In the genomic region with DNA sequence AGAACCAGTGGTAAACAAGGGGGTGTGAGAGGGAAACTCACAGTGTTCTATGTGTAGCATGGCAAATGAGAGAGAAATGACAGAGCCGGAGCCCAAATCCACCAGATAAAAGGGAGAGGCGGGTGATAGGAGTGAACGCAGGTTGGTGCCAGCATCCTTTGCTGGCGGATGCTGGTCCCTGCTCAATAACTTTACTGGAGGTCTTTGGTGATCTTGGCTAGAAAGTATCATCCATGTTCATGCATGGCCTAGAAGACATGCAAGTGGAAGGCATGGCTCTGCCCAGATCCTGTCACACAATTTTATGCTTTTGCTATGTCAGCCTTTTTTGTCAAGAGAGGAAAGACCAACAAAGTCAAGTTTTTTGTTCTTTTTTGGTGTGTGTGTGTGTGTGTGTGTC, we compare ENCODE assay signal across 25 mouse cellular contexts. TPM values are rescaled to one million over a fixed set of nuclear protein-coding genes. Genes with fewer than 3 reads are reported as not detected.
DNase-seq lines count a peak whose midpoint lies in the region; ATAC-seq and TF ChIP-seq lines count a peak whose summit lies in the region.
"Had no signal": no experiment of that assay in that cellular context is flagged by ENCODE, and none has a peak within 500 bp of the region (broad histone marks: within the 10 kb centered on the region; RNA-seq: fewer than 3 reads in every experiment).

No protein-coding gene starts in this region.

- H3K27me3 ChIP-seq in spleen, adult 2 months (ENCODE audit: control insufficient read depth, insufficient read depth, low read length): no peaks in the 10 kb centered on the region
- H3K27me3 ChIP-seq in hindbrain, embryonic 12.5 days: no peaks in the 10 kb centered on the region
- H3K27me3 ChIP-seq: CH12.LX; embryonic facial prominence, embryonic 13.5 days; embryonic facial prominence, embryonic 15.5 days; forebrain, embryonic 12.5 days had no signal

- no peaks in the 10 kb centered on the region for H3K36me3 ChIP-seq in spleen, adult 2 months (ENCODE audit: control insufficient read depth, insufficient read depth, low read length)
- no peaks in the 10 kb centered on the region; the same call in 1 of the 2 replicates for H3K36me3 ChIP-seq in ES-E14 (ENCODE audit: control insufficient read depth, insufficient read depth, low read length, poor library complexity, severe bottlenecking)
- H3K36me3 ChIP-seq in hindbrain, embryonic 12.5 days: no peaks in the 10 kb centered on the region
- H3K36me3 ChIP-seq: embryonic facial prominence, embryonic 13.5 days; embryonic facial prominence, embryonic 15.5 days; forebrain, embryonic 12.5 days had no signal

- WGBS in spleen, adult 2 months: 82% methylated on average over 4 of the region's 4 CpGs
- WGBS in hindbrain, embryonic 12.5 days: 90% methylated on average over 4 of the region's 4 CpGs

- TF ChIP-seq CTCF in spleen, adult 2 months (IDR thresholded peaks at IDR 0.05; ENCODE audit: extremely low read depth, insufficient read depth, insufficient read length, insufficient replicate concordance): no peak

- H3K4me3 ChIP-seq in spleen, adult 2 months (ENCODE audit: extremely low read depth, insufficient read depth, insufficient read length): no peak overlapping the region
- no peak overlapping the region for H3K4me3 ChIP-seq in ES-E14 (ENCODE audit: insufficient read depth in 1 of 2, low read depth in 1 of 2, low read length in 2 of 2, poor library complexity in 1 of 2, severe bottlenecking in 1 of 2)
- H3K4me3 ChIP-seq in hindbrain, embryonic 12.5 days: no peak overlapping the region
- H3K4me3 ChIP-seq: embryonic facial prominence, embryonic 13.5 days; embryonic facial prominence, embryonic 15.5 days; erythroblast, embryonic 14.5 days; forebrain, embryonic 10.5 days; forebrain, embryonic 12.5 days had no signal

- H3K27ac ChIP-seq in spleen, adult 2 months (ENCODE audit: insufficient read depth, low read length): peak overlapping the region; percentile 28; the same call in 1 of the 2 replicates
- H3K27ac ChIP-seq in ES-E14 (ENCODE audit: insufficient read depth, low read depth, low read length, poor library complexity, severe bottlenecking): no peak overlapping the region
- no peak overlapping the region for H3K27ac ChIP-seq in hindbrain, embryonic 12.5 days
- H3K27ac ChIP-seq: embryonic facial prominence, embryonic 13.5 days; embryonic facial prominence, embryonic 15.5 days; forebrain, embryonic 10.5 days; forebrain, embryonic 12.5 days had no signal

- no peaks in the 10 kb centered on the region for H3K9me3 ChIP-seq in ES-E14 (ENCODE audit: control insufficient read depth, insufficient read depth, low read depth, low read length)
- H3K9me3 ChIP-seq in hindbrain, embryonic 12.5 days (replicated peaks): no peaks in the 10 kb centered on the region
- H3K9me3 ChIP-seq: embryonic facial prominence, embryonic 13.5 days; embryonic facial prominence, embryonic 15.5 days; forebrain, embryonic 10.5 days; forebrain, embryonic 12.5 days had no signal

- in situ Hi-C loops in ES-E14 (cut with MboI; ENCODE audit: low sequenced_read_pairs in 2 of 2, unreplicated experiment in 2 of 2): no loop called here

- DNase-seq in spleen, adult 2 months (ENCODE audit: low read depth in 1 of 2, low spot score in 2 of 2): no peak
- no peak for DNase-seq in spleen, postnatal 4 days (ENCODE audit: low spot score in 2 of 2)
- no peak for DNase-seq in ES-E14 (ENCODE audit: low read depth, low spot score)
- no peak for DNase-seq in spleen, adult 12 weeks (ENCODE audit: low spot score)
- DNase-seq: adrenal gland, adult 2 months; adrenal gland, postnatal 10 days; adrenal gland, postnatal 25 days; cerebellum, adult 11 months; cerebellum, adult 18-20 months; cerebellum, adult 8-10 months; cerebellum, adult 9-11 months; cerebellum, postnatal 14 days; cerebellum, postnatal 36 days; embryo, embryonic 11 days had no signal

- no peak overlapping the region for H3K4me2 ChIP-seq in hindbrain, embryonic 12.5 days (replicated peaks)
- H3K4me2 ChIP-seq: embryonic facial prominence, embryonic 13.5 days; embryonic facial prominence, embryonic 15.5 days; forebrain, embryonic 12.5 days had no signal

- no peak for ATAC-seq in hindbrain, embryonic 12.5 days (ENCODE audit: low FRiP score)
- ATAC-seq: CD4-positive, CD25-positive, alpha-beta regulatory T cell, adult 4 months; forebrain, embryonic 14.5 days; forebrain, embryonic 16.5 days had no signal

- TF ChIP-seq POLR2A in spleen, adult 2 months (IDR thresholded peaks at IDR 0.05; ENCODE audit: low read depth, low read length): no peak

- no peak overlapping the region for H3K9ac ChIP-seq in ES-E14 (ENCODE audit: insufficient read depth, low read depth, low read length, poor library complexity, severe bottlenecking)
- H3K9ac ChIP-seq in hindbrain, embryonic 12.5 days: no peak overlapping the region
- H3K9ac ChIP-seq: embryonic facial prominence, embryonic 13.5 days; embryonic facial prominence, embryonic 15.5 days; forebrain, embryonic 12.5 days had no signal

- peaks cover 7% of the 10 kb centered on the region for H3K4me1 ChIP-seq in spleen, adult 2 months (ENCODE audit: control insufficient read depth, insufficient read depth, insufficient read length)
- peaks cover 0 to 9% of the 10 kb centered on the region in 2 experiments; a peak in 2 of 4 replicates for H3K4me1 ChIP-seq in ES-E14 (ENCODE audit: control insufficient read depth in 2 of 2, insufficient read depth in 2 of 2, low read length in 2 of 2, poor library complexity in 1 of 2)
- H3K4me1 ChIP-seq in hindbrain, embryonic 12.5 days: peaks cover 14% of the 10 kb centered on the region

TF ChIP-seq in ES-E14, 5 proteins besides CTCF, POLR2A, EP300 and RAD21:
- TF ChIP-seq ZC3H11A (IDR thresholded peaks at IDR 0.05; ENCODE audit: borderline replicate concordance, low read depth, low read length) (no peak), MAFK (IDR thresholded peaks at IDR 0.05; ENCODE audit: insufficient read depth, low read depth, low read length) (0 out of 2 replicates have a peak, but pooled peaks have one; percentile 35), CHD2 (IDR thresholded peaks at IDR 0.05; ENCODE audit: low read depth, low read length) (no peak)

RNA-seq across cellular contexts. Expression of gene Lef1, which starts 42.6 kb away (rescaled TPM):
- 50.9 and 54.5 TPM in 2 replicates for polyA plus RNA-seq in spleen, adult 2 months (2012; rRNA removed)
- total RNA-seq in ES-E14 (2012; rRNA removed): 9.2 and 11.1 TPM in 2 replicates
- 31.9 and 33.6 TPM in 2 replicates for polyA plus RNA-seq in hindbrain, embryonic 12.5 days (2016; fragmentation: Nextera tagmentation; extraction: Ambion mirVana)
- total RNA-seq: common myeloid progenitor, adult 5-6 weeks had no signal
- polyA plus RNA-seq: erythroblast, embryonic 14.5 days had no signal
